Comparison of ENCODE assay signal across 11 mouse cellular contexts in the genomic region with DNA sequence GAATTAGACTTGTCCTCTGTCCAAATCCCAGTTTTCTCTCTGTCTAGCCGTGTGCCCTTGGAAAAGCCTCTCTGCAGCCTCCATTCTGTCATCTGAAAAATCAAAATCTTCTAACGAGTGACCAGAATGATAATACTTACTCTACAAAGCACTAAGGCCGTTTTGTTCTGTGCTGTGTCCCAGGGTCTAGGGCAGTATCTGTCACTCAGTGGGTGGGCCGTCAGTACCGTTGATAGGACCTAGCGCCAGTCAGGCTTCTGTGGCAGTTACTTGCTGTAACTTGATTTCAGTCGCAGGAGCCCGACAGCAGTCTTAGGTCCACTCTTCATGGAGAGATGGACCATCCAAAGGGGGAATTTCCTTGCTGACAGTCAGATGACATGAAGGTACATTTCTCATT. TPM values are rescaled to one million over a fixed set of nuclear protein-coding genes. Genes with fewer than 3 reads are reported as not detected.
DNase-seq lines count a peak whose midpoint lies in the region; ATAC-seq and TF ChIP-seq lines count a peak whose summit lies in the region.
"Had no signal": no experiment of that assay in that cellular context is flagged by ENCODE, and none has a peak within 500 bp of the region (broad histone marks: within the 10 kb centered on the region; RNA-seq: fewer than 3 reads in every experiment).

No protein-coding gene starts in this region.

- H3K9ac ChIP-seq in forebrain, postnatal 0 days, result peak overlapping the region; percentile 31; the same call in 1 of the 2 replicates
- no peak overlapping the region; the same call in 1 of the 2 replicates for H3K9ac ChIP-seq in midbrain, embryonic 14.5 days (replicated peaks; ENCODE audit: low read length)
- H3K9ac ChIP-seq: intestine, embryonic 15.5 days; liver, embryonic 15.5 days had no signal

- no peak for ATAC-seq in forebrain, postnatal 0 days
- no peak for ATAC-seq in midbrain, embryonic 14.5 days (ENCODE audit: low FRiP score, low TSS enrichment)

- H3K4me2 ChIP-seq in forebrain, postnatal 0 days (ENCODE audit: low read depth), result peak overlapping the region; percentile 78
- H3K4me2 ChIP-seq in midbrain, embryonic 14.5 days (ENCODE audit: low read length), result peak overlapping the region; percentile 52
- H3K4me2 ChIP-seq: liver, embryonic 15.5 days had no signal

- H3K4me1 ChIP-seq in testis, adult 2 months (ENCODE audit: control insufficient read depth, insufficient read depth, low read length), result peaks cover 26% of the 10 kb centered on the region
- peaks cover 43% of the 10 kb centered on the region for H3K4me1 ChIP-seq in forebrain, postnatal 0 days (ENCODE audit: insufficient read depth)
- H3K4me1 ChIP-seq in midbrain, embryonic 14.5 days (ENCODE audit: control insufficient read depth, insufficient read depth, low read length), result peaks cover 61% of the 10 kb centered on the region
- peaks cover 22% of the 10 kb centered on the region for H3K4me1 ChIP-seq in heart, embryonic 10.5 days

- DNase-seq in testis, postnatal 14 days (ENCODE audit: low spot score), result no peak
- DNase-seq in forebrain, postnatal 0 days, result peak; percentile 38
- peak; percentile 62 for DNase-seq in midbrain, embryonic 14.5 days
- DNase-seq in testis, postnatal 10 days (ENCODE audit: low spot score), result peak; percentile 32
- no peak for DNase-seq in heart, embryonic 10.5 days (ENCODE audit: low spot score)
- no peak for DNase-seq in urinary bladder, postnatal 4 days (ENCODE audit: low spot score in 2 of 2)
- DNase-seq in right cerebral cortex, postnatal 36 days (ENCODE audit: low spot score in 2 of 2), result no peak

- H3K27me3 ChIP-seq in testis, adult 2 months (ENCODE audit: control insufficient read depth, insufficient read depth, low read length), result no peaks in the 10 kb centered on the region; the same call in 1 of the 2 replicates
- no peaks in the 10 kb centered on the region for H3K27me3 ChIP-seq in forebrain, postnatal 0 days (ENCODE audit: insufficient read depth, low read length)
- no peaks in the 10 kb centered on the region for H3K27me3 ChIP-seq in midbrain, embryonic 14.5 days (ENCODE audit: control insufficient read depth, insufficient read depth, low read length)
- H3K27me3 ChIP-seq in heart, embryonic 10.5 days (ENCODE audit: insufficient read depth, poor library complexity, severe bottlenecking), result peaks cover 73% of the 10 kb centered on the region

- no peak for TF ChIP-seq POLR2A in testis, adult 2 months (IDR thresholded peaks at IDR 0.05; ENCODE audit: control insufficient read depth, low read depth, low read length)

- peak overlapping the region; percentile 9; the same call in 1 of the 2 replicates for H3K4me3 ChIP-seq in testis, adult 2 months (ENCODE audit: control insufficient read depth, low read depth, low read length)
- 0 out of 2 replicates have a peak overlapping the region, but pooled peaks have one; percentile 1 for H3K4me3 ChIP-seq in forebrain, postnatal 0 days (ENCODE audit: low read depth, low read length)
- 0 out of 2 replicates have a peak overlapping the region, but pooled peaks have one; percentile 11 for H3K4me3 ChIP-seq in midbrain, embryonic 14.5 days (replicated peaks; ENCODE audit: low read depth, low read length)
- H3K4me3 ChIP-seq in heart, embryonic 10.5 days, result no peak overlapping the region
- H3K4me3 ChIP-seq: intestine, embryonic 15.5 days; liver, embryonic 15.5 days had no signal

- WGBS in forebrain, postnatal 0 days, result 5% methylated on average over 8 of the region's 8 CpGs
- 2% methylated on average over 8 of the region's 8 CpGs for WGBS in midbrain, embryonic 14.5 days
- WGBS in heart, embryonic 10.5 days, result 12% methylated on average over 8 of the region's 8 CpGs

- no peaks in the 10 kb centered on the region for H3K36me3 ChIP-seq in testis, adult 2 months (ENCODE audit: control insufficient read depth, insufficient read depth, low read length)
- H3K36me3 ChIP-seq in forebrain, postnatal 0 days (ENCODE audit: insufficient read depth), result no peaks in the 10 kb centered on the region
- no peaks in the 10 kb centered on the region for H3K36me3 ChIP-seq in midbrain, embryonic 14.5 days (ENCODE audit: control insufficient read depth, insufficient read depth, low read length)
- H3K36me3 ChIP-seq in heart, embryonic 10.5 days, result no peaks in the 10 kb centered on the region
- H3K36me3 ChIP-seq: intestine, embryonic 15.5 days; liver, embryonic 15.5 days had no signal

- TF ChIP-seq CTCF in testis, adult 2 months (IDR thresholded peaks at IDR 0.05; ENCODE audit: control insufficient read depth, insufficient read depth, insufficient replicate concordance, low read depth, low read length), result no peak
- TF ChIP-seq CTCF in forebrain, postnatal 0 days (IDR thresholded peaks at IDR 0.05; ENCODE audit: low read depth), result no peak

- no peak overlapping the region for H3K27ac ChIP-seq in testis, adult 2 months (ENCODE audit: control insufficient read depth, insufficient read depth, low read depth, low read length)
- peak overlapping the region; percentile 97 for H3K27ac ChIP-seq in forebrain, postnatal 0 days (ENCODE audit: low read depth, low read length)
- peak overlapping the region; percentile 98 for H3K27ac ChIP-seq in midbrain, embryonic 14.5 days (replicated peaks; ENCODE audit: low read depth, low read length)
- no peak overlapping the region for H3K27ac ChIP-seq in heart, embryonic 10.5 days
- H3K27ac ChIP-seq: intestine, embryonic 15.5 days; liver, embryonic 15.5 days had no signal

- no peaks in the 10 kb centered on the region for H3K9me3 ChIP-seq in forebrain, postnatal 0 days (ENCODE audit: low read length)
- no peaks in the 10 kb centered on the region for H3K9me3 ChIP-seq in midbrain, embryonic 14.5 days (ENCODE audit: control insufficient read depth, low read length)
- no peaks in the 10 kb centered on the region for H3K9me3 ChIP-seq in heart, embryonic 10.5 days
- H3K9me3 ChIP-seq: intestine, embryonic 15.5 days; liver, embryonic 15.5 days had no signal

RNA-seq across cellular contexts. Expression of gene Nova2, which starts 1.4 kb away (rescaled TPM):
- polyA plus RNA-seq in testis, adult 2 months (2012; rRNA removed), result 2.4 TPM in 2 replicates
- total RNA-seq in forebrain, postnatal 0 days (2014; rRNA removed), result 15.4 and 19.5 TPM in 2 replicates
- polyA plus RNA-seq in forebrain, postnatal 0 days (2015; fragmentation: Nextera tagmentation; extraction: Ambion mirVana), result 7.2 and 11.4 TPM in 2 replicates
- polyA plus RNA-seq in midbrain, embryonic 14.5 days (2014; fragmentation: Nextera tagmentation; extraction: Ambion mirVana), result 18.6 and 20.7 TPM in 2 replicates
- 0.53 and 0.57 TPM in 2 replicates for polyA plus RNA-seq in heart, embryonic 10.5 days (2016; fragmentation: Nextera tagmentation; extraction: Ambion mirVana)
- total RNA-seq: megakaryocyte-erythroid progenitor cell, adult 5-6 weeks had no signal

RNA-seq across cellular contexts. Expression of gene Ccdc61, which starts 14.1 kb away (rescaled TPM):
- 23.8 and 26.8 TPM in 2 replicates for polyA plus RNA-seq in testis, adult 2 months (2012; rRNA removed)
- total RNA-seq in forebrain, postnatal 0 days (2014; rRNA removed), result 12.8 and 17.2 TPM in 2 replicates
- polyA plus RNA-seq in forebrain, postnatal 0 days (2015; fragmentation: Nextera tagmentation; extraction: Ambion mirVana), result 21.6 and 23.2 TPM in 2 replicates
- 16.1 and 18.5 TPM in 2 replicates for polyA plus RNA-seq in midbrain, embryonic 14.5 days (2014; fragmentation: Nextera tagmentation; extraction: Ambion mirVana)
- polyA plus RNA-seq in heart, embryonic 10.5 days (2016; fragmentation: Nextera tagmentation; extraction: Ambion mirVana), result 26.9 and 29.4 TPM in 2 replicates

RNA-seq across cellular contexts. Expression of gene Pglyrp1, which starts 53.2 kb away (rescaled TPM):
- 0.14 TPM in 1 of 2 replicates, not detected in the other for polyA plus RNA-seq in testis, adult 2 months (2012; rRNA removed)
- total RNA-seq in forebrain, postnatal 0 days (2014; rRNA removed), result 13.8 and 14.9 TPM in 2 replicates
- polyA plus RNA-seq in forebrain, postnatal 0 days (2015; fragmentation: Nextera tagmentation; extraction: Ambion mirVana), result 26.9 and 27.0 TPM in 2 replicates
- polyA plus RNA-seq in midbrain, embryonic 14.5 days (2014; fragmentation: Nextera tagmentation; extraction: Ambion mirVana), result 18.9 and 20.7 TPM in 2 replicates
- polyA plus RNA-seq in heart, embryonic 10.5 days (2016; fragmentation: Nextera tagmentation; extraction: Ambion mirVana), result 0.26 and 0.43 TPM in 2 replicates

Comparison
In these comparisons a context has a peak if more than half of its experiments do, and no peak if none do; other contexts are left out.
1. DNase-seq: peak in forebrain, postnatal 0 days (single experiment), midbrain, embryonic 14.5 days (single experiment) and testis, postnatal 10 days (single experiment); none in testis, postnatal 14 days (single experiment), heart, embryonic 10.5 days (single experiment), urinary bladder, postnatal 4 days (0 of 2) and right cerebral cortex, postnatal 36 days (0 of 2).
2. H3K27ac ChIP-seq: peak in forebrain, postnatal 0 days (single experiment) and midbrain, embryonic 14.5 days (single experiment); none in testis, adult 2 months (single experiment) and heart, embryonic 10.5 days (single experiment).
3. RNA of gene Pglyrp1, which starts 53.2 kb away (polyA plus RNA-seq): 26.9 to 27.0 TPM in forebrain, postnatal 0 days and 18.9 to 20.7 TPM in midbrain, embryonic 14.5 days; 0.26 to 0.43 TPM in heart, embryonic 10.5 days and 0.14 TPM in testis, adult 2 months; every median in the first group is over 10 times any median in the second.